Mouse (Mus musculus) heart, postnatal 4 days (tissue): ENCODE measurements around the gene Tstd2. TPM values are rescaled to one million over a fixed set of nuclear protein-coding genes. Genes with fewer than 3 reads are reported as not detected.
A peak's percentile ranks its signal among the peaks of the same experiment; 100 is the strongest.

Source experiments
- DNase-seq: peaks from one replicate; pipeline ENCODE4 v3.0.0; 2021
- total RNA-seq, 2 experiments: library from RNA; stranded (reverse); gene quantifications; 2 replicates each; pipeline ENCODE4 v1.2.3; 2021

Tstd2 gene
- total RNA-seq, 2 experiments from 2014 or later, result 19.3 to 20.3 TPM

DNA sequence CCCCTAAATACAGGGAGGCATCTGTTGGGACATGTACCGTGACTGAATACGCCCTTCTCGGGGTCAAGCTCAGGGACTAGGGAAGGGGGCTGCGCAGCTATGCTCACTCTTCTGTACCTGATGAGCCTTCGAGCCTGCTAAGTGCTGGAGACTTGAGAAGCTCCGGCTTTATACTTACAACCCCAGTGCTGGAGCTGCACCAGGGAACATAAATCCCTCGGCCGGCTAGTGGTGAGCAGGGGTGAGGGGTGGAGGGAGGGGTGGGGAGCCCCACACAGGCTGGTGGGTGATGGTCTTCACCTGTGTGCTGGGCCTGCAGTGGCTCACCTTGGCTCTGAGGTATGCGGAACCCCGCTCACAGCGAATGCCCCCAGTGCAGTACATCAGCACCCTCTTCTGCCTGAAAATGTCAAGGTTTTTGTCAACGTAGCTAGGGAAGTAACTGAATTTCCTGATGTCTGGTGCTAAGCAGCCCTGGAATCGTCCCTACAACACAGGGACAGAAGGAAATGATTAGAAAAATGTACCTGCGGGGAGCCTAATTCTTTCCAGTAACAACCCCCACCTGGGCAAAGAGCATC, 18.9 kb downstream of the Tstd2 start:
- DNase-seq, result no peak

DNA sequence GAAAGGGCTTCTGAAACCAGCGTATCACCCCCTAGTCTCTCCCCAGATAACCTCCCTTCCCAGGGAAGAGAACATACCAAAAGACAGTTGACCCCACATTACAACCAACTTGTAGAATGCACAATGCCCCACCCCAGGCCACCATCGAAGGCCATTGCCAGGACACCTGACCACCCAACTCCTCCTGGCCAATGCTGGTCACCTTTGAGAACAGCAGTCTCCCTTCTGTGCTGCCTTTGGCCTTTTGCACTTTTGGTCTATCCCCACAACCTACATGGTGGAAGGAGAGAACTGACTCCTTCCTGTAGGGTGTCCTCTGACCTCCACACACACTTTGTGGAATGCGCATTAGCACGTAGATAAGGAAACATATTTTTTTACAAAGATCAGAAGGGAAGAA, 21.0 kb downstream of the Tstd2 start:
- no peak for DNase-seq

DNA sequence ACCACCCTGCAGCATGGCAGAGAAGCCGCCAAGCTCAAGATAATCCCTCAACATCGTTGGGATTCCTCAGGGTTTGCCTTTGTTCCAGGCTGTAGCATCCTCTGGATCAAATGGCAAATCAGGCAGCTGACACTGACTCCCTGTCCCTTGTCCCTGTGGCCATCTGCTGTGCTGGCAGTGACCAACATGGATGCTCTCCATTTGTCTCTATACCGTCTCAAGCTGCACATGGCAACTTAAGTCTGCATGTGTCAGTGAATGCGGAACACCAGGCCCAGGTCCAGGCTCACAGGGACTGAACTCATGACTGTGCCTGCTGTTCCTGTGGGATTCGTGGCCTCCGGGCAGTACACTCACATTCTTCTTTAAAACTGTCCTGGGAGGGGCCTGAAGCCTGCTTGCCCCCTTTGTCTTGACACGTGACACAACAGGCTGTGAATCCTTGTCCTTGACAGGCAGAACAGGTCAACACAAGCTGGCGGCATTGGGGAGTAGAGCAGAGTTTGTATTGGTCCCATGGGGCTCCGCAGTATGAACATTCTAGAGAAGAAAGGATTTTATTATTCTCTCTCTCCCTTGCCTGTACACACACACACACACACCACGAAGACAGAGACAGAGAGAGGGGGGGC, 21.8 kb downstream of the Tstd2 start:
- no peak for DNase-seq

DNA sequence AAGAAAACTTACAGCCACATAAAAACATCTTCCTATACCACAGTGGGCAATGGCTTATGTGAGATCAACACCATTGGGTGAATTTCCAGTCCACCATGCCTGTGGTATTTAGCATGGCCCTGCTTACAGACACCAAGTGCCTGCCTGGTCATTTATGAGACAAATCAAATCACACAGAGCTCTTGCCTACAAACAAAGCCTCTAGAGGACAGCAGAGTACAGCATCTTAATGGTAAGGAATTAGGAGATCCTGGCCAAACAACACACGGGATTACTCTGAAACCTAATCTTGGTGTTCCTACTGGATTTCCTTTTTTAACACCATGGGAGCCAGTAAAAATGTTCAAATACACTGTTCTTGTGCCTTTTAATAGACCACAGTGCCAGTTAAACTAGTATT, 23.2 kb downstream of the Tstd2 start:
- DNase-seq, result no peak

DNA sequence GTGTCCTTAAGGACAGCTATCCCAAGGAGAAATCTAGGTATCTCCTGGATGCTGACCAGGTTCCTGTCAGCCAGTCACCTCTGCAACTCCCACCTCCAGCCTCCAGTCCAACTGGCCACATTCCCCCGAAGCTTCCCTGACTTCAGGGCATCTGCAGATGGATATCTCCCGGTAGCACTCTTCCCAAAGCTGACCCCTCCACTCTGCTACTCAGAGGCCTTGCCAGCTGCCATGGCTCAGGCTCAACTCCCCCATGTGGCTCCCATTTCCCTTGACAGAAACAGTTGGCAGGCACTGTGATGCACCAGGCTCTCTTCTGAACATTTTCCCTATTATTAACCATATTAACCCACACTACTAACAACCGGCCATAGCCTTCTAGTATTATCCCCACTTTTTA, 27.1 kb downstream of the Tstd2 start:
- DNase-seq, result no peak

DNA sequence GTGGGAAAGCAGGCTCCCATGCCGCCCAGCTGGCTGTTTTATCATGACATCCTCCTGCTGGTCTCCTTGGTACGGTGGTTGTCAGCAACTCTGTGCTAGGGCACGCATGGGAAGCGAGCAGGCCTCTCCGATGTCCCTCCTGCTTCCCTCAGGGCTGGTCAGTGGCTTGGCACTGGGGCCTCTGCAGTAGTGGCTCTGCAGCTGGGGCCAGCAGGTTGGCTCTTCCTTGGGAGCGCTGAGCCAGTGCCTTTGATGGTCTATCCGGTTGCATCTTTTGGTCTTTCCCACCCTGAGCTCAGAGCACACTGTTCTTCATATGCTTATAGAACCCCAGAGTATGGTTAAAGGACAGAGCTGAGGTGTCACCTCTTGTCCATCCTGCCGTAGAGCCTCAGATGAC, 28.4 kb downstream of the Tstd2 start:
- DNase-seq, result no peak

DNA sequence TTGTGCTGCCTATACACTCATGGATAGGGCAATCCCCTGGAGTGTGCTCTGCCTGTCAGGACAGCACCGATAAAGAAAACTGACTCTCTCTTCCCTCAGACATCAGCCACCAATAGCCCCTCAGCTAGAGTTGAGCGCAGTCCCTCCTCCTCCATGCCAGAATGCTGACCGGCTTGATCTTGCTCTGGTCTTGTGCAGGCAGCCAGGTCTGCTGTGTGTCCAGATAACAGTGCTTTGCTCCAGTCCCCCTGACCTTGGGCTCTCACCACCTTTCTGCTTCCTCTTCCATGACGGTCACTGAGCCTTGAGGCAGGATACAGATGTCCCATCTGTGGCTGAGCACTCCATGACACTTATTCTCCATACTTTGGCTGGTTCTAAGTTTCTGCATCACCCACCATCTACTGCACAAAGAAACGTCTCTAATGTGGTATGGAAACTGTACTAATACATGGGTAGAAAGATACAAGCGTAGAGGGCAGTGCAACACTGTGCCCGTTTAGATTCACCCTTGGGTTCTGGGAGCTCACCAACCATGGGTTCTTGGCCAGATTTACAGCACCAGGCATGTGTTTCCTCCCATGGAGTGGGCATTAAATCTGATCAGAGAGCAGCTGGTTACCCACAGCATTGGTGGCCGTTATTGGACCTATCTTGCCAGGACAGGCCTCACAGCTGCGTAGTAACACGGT, 36.3 kb downstream of the Tstd2 start:
- DNase-seq, result no peak

DNA sequence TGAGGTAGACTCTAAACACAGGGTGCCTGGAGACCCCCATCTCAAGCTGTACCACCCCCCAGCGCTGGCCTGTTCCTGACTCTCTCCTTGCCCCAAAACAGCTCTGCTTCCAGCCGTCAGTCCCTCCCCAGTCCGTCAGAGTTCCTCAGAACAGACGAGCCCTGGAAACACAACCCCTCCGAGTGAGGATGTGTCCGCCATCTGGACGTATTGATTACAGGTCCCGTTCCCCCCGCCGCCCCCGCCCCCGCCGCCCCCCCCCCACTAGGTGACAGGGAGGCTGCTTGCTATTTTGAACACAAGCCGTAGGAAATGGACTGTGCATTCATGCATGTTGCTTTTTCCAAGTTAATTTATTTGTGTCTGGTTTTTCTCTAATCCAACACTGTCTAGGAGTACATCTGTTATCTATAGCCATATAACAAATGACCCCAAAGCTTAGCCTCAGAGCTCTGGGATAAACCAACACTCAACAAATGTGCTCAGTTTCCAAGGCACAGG, 37.2 kb downstream of the Tstd2 start:
- DNase-seq, result no peak

DNA sequence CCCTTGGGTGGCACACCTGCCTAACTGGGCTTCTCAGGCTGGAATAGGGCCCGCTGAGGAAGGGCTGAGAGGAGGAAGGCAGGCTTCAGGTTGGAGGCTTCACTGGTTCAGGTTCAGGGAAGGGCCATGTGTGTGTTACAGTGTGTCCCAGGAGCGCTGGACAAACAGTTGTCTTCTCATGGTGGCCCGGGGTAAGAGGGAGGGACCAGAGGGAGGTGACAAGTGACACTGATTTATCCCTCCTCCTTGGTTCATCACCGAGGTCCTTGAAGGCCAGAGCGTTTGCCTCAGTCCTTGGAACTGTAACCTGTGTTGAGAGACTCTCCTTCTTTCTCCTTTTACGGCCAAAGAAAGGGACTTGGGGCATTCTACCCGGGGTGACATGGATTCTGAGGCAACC, 38.0 kb downstream of the Tstd2 start:
- no peak for DNase-seq

DNA sequence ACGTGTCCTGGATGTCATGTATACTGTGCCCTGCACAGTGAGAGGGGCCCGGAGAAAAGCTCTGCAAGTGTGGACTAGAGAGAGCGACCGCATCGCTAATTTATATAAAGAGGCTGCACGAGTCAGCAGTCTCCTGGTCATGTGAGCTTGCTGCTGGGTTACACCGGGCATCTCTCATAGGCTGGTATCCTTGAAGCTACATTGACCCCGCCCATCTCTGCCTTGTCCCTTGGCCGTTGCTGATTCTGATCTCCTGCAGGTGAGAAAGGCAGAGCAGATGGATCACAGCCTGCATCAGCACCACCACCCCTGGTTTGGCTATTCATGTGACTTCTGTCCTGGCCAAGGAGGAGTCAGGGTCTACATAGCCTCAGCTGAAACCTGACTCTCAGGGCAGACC, 39.4 kb downstream of the Tstd2 start:
- no peak for DNase-seq

DNA sequence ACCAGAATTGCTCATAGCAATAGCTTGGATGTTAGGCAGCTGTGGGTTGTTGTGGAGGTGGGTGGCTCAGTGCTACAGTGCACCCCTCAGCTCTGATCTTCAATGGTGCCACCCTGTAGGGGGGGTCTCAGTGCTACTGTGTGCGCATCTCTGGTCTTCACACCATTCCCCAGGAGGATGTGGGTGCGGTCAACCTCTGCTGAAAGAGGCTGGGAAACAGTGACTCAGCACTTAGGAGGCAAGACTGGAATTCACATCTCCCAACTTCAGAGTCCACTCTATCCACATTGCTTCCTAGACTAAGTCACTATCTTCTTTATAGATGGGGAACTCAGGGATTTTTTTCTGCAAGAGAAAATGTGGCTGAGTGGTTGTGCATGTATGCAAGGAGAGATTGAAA, 40.9 kb downstream of the Tstd2 start:
- no peak for DNase-seq

DNA sequence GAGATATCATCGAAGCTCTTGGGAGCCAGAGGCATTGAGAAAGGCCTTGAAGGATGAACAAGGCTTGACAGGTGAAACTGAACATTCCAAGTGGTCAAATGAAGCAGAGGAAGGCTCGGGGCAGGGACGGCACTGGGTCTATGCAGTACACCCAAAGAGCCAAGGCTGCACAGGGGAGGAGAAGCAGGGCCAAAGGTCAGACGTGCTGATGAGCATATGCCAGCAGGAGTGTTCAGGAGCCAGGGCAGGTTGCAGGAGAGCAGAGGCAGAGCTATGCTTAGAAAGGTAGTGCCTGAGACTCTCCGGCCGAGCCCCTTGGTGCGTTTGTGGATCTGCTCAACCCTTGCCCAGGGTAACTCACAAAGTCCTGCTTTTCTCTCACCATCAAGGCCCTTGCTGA, 41.9 kb downstream of the Tstd2 start:
- DNase-seq, result no peak

DNA sequence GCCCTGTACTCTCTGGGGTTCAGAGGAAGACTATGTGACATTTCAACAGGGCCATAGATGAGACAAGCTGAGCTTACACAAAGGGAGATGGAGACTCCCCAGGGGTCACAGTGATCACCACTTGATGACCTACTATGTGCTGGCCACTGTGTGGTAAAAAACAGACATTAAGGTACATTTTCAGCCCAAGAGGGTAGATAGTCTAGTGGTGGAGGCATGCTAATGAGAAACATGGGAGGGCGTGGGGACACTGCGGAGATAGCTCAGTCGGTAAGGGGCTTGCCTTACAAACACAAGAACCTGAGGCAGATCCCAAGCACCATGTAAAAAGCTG, 42.7 kb downstream of the Tstd2 start:
- DNase-seq, result no peak

DNA sequence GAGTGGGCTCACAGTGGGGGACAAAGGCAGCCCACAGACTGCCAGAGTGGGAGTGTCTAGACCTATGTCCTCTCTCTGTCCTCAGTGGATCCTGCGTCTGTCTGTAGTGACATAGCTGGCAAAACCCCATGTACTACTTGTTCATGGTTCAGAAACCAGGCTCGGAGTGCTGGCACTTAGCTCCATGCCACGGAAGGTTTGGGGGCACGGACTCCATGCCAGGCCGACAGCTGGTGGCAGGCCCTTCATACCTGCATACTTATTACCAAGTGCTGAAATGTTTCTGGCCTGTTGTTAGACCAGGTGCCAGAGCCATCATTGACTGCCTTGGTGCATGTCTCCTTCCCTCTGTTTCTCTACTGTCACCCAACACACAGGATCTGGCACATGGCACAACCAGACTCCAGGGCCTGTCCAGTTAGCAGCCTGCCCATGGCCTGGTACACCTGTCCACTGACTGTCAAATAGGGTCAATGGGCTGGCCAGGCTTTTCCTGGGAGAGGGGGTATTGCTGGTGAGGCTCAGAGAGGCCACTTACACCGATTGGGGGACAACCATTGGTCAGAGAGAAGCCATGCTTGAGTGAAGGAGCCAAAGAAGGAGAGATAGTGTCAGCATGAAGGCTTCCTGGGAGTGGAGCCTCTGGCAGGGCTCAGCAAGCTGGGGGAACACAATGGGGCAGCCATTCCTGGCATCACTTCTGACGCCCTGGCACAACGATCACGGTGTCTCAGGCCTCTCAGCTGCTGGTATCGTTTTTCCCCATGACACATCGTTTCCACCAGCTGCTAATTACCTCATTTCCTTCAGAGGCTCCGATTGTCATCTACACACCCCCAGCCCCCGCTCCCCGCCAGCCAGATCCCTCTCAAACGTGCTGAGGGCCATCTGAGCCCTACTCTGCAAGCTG, 43.3 kb downstream of the Tstd2 start:
- DNase-seq, result peak; percentile 71

DNA sequence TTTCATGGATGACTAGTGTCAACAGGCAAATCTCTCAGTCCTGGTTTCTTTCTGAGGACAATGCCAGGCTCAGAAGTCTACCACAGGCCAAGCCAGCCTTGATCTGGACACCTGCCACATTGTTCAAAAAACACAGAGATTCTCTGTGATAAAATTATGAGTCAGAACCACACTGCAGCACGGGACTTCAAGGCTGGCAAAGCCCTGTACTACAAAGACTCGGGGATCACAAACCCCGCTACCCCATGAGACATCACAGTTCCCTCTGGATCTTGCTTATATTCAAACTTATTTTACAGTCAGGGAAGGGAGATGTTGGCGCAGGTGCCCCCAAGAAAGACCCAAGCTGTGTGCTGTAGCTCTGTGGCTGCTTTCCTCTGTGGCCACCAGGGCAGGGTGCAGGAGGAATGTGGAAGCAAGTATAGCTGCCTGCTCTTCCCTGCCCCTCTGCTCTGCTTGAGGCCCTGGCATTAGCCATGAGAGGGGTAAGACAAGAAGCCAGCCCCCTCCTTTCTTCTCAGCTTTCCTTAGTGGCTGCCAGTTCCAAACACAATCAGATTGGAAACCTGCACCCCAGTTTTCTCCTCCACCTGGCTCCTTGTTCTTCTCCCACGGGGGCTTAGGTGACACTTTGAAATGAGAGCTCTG, 45.9 kb downstream of the Tstd2 start:
- DNase-seq, result no peak

DNA sequence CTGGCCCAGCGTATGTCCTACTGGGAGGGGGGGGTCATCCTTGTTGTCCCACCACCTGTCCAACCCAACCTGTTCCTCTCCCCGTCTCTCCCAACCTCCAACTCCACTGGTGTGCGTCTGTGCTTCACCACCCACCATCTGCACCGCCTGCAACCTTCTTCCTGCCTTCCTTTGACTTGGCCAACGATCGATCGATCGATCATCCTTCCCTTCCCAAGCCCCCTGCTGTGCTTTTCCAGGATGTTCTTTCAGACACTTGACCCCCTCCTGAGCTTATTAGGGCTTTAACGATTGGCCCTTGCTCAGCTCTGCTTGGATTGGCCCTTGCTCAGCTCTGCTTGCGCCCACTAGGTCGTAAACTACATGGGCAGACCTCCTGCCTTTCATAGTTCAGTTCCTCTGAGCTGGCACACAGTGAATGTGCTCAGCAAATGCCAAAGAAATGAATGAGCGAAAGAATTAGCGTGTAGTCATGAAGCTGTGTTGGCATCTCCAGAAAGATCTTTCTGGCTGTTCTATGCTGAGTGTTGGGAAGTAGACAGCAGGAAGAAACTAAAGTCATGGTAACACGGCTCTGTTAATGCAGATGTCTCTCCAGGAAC, 48.9 kb downstream of the Tstd2 start:
- no peak for DNase-seq

DNA sequence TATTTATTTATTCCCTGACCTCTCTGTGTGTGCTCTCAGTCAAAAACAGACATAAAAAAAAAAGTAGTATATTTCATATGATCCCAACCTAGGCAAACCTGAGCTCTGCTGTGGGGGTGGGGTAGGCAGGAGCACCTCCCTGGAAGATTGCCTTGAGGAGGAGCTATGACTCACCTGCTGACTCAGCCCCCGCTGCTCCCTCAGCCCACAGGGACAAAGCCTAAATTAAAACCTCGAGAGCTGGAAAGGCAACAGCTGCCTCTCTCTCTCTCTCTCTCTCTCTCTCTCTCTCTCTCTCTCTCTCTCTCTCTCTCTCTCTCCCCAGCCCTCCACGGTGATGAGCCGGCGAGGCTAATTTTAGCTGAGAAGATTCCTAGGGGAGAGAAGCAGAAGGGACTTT, 50.6 kb downstream of the Tstd2 start:
- peak; percentile 63 for DNase-seq

DNA sequence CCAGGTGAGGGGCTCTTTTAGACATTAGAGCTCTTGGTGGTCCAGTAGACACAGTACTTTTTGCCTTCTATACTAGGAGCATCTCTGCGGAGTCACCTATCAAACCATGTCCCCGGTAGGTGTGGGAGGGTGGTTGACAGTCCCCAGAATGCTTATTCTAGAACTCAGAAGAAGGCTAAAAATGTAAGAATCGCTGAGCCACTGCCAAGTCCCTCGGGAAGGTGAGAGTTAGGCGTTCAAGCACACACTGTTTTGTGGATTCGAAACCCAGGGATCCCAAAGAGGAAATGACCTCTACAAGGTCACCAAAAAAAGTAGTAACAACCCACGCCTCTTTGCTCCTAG, 51.1 kb downstream of the Tstd2 start:
- DNase-seq, result no peak

DNA sequence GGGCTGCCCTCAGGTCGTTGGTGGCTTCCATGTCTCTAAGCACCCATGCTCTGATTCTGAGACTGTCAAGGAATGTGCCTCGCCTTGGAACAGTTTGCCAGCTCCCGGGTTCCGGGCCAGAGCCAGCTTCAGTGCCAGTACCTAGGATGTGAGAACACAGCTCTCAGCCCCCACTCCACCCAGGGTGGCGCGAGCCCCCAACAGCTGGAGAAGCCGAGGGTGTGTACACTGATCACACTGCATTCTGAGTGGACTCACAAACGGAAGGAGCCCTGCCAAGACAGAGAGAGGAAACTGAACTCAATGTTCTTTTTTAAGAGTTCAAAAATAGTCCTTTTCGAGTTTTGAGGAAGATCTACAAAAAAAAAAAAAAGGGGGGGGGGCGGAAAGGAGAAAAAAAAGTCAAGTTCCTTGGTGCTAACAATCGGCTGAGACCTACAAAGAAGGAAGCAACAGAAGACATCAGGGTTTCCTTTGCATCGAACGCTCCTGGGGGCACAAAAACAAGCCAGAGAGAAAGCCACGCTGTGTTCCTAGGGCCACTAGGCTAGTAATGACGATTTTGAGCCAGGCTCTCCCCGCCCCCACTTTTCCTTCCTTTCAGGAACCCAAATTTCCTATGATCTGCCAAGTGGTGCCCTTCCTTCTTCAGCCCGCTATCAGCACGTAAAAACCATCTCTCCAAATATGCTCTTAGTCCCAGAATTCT, 51.6 kb downstream of the Tstd2 start:
- no peak for DNase-seq

DNA sequence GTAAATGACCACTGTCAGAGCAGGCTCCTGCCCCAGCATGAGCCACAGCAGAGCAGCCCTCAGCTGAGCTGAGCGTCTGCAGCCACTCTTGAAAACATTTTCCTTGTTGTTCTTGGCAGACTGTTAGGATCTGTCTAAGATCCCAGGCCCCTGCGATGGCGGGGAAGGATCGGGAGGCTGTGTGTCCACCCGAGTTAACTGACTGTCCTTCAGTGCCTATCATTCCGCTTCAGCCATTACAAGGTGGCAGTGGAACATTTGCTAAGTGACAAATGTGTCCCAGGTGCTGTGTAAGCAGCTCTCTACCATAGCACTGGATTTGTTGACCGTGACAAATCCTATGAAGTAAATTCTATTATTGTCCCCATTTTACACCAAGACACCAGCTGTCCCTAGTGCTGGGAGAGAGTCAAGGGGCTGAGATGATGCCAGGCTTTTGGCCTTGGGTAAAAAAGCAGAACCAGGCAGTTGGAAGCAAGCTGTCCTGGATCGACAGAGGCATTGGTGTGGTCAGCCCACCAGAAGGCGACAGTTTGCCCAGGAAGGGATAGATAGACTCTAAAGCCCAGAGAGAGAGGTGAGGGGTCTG, 53.2 kb downstream of the Tstd2 start:
- DNase-seq, result no peak
